Mouse (Mus musculus) midbrain, postnatal 0 days (tissue): ENCODE results near the gene Gm10720. TPM values are rescaled to one million over a fixed set of nuclear protein-coding genes. Genes with fewer than 3 reads are reported as not detected.
A peak's percentile ranks its signal among the peaks of the same experiment; 100 is the strongest.
"Not testable (repeated sequence)": the region's sequence is repeated elsewhere in the genome, so short reads cannot be mapped to it uniquely, and the experiment has no call there.

Source experiments
- ATAC-seq: fragments of 200-750 bp; cut with Nextera tagmentation; 2 replicates; pipeline ENCODE4 v1.8.0; 2017; ENCODE audit warnings: moderate number of reproducible peaks, mild to moderate bottlenecking, moderate TSS enrichment, moderate library complexity; ENCODE audit not compliant: low FRiP score
- DNase-seq: peaks from one replicate; pipeline ENCODE4 v3.0.0-alpha.2; 2015; ENCODE audit warnings: low spot score
- H3K27ac ChIP-seq: fragments of 300-500 bp; sonication (generic); 2 replicates; pipeline ENCODE4 v1.5.1; 2014; ENCODE audit warnings: low read depth, mild to moderate bottlenecking, low read length, mixed read lengths
- H3K27me3 ChIP-seq: fragments of 300-500 bp; sonication (generic); 2 replicates; pipeline ENCODE4 v1.6.1; 2014; ENCODE audit warnings: low read length, control low read depth, mixed read lengths; ENCODE audit not compliant: insufficient read depth
- H3K36me3 ChIP-seq: fragments of 300-500 bp; sonication (generic); 2 replicates; pipeline ENCODE4 v1.6.1; 2014; ENCODE audit warnings: low read length, control low read depth, mixed read lengths; ENCODE audit not compliant: insufficient read depth
- H3K4me1 ChIP-seq: fragments of 300-500 bp; sonication (generic); 2 replicates; pipeline ENCODE4 v1.6.1; 2014; ENCODE audit warnings: mild to moderate bottlenecking, control low read depth, antibody characterized with exemption, low read length, mixed read lengths; ENCODE audit not compliant: insufficient read depth
- H3K4me2 ChIP-seq: fragments of 300-500 bp; sonication (generic); 2 replicates; pipeline ENCODE4 v1.6.1; 2014; ENCODE audit warnings: low read depth, mild to moderate bottlenecking, low read length, mixed read lengths; ENCODE audit not compliant: poor library complexity, severe bottlenecking
- H3K4me3 ChIP-seq: fragments of 300-500 bp; sonication (generic); 2 replicates; pipeline ENCODE4 v1.5.1; 2014; ENCODE audit warnings: low read depth, mild to moderate bottlenecking, low read length, moderate library complexity
- H3K9ac ChIP-seq: fragments of 300-500 bp; sonication (generic); replicated peaks from 2 replicates; pipeline ENCODE4 v1.6.1; 2014; ENCODE audit warnings: mild to moderate bottlenecking, low read length, moderate library complexity, mixed read lengths; ENCODE audit not compliant: poor library complexity, severe bottlenecking
- H3K9me3 ChIP-seq: fragments of 300-500 bp; sonication (generic); 2 replicates; pipeline ENCODE4 v1.6.1; 2016; ENCODE audit warnings: low read length, control low read depth
- WGBS: fragments of 180-500 bp; shearing (Covaris S2); extraction: QIAGEN DNeasy Blood & Tissue Kit; methylation state at CpG from one replicate; pipeline ENCODE4 v1.1.7; 2014; 5-methylcytosine and 5-hydroxymethylcytosine counted together
- polyA plus RNA-seq: library from polyadenylated mRNA; unstranded; fragments of >200 nt; fragmentation: Nextera tagmentation; extraction: Ambion mirVana; gene quantifications from 2 replicates; pipeline ENCODE4 v1.2.1, GENCODE M21; 2015
- total RNA-seq: library from RNA; depleted of rRNA; stranded (reverse); fragments of >200 nt; gene quantifications from 2 replicates; pipeline ENCODE4 v1.2.3, GENCODE M21; 2014

Gm10720 gene
- total and polyA plus RNA-seq, 2 experiments from 2014 or later, result not detected

DNA sequence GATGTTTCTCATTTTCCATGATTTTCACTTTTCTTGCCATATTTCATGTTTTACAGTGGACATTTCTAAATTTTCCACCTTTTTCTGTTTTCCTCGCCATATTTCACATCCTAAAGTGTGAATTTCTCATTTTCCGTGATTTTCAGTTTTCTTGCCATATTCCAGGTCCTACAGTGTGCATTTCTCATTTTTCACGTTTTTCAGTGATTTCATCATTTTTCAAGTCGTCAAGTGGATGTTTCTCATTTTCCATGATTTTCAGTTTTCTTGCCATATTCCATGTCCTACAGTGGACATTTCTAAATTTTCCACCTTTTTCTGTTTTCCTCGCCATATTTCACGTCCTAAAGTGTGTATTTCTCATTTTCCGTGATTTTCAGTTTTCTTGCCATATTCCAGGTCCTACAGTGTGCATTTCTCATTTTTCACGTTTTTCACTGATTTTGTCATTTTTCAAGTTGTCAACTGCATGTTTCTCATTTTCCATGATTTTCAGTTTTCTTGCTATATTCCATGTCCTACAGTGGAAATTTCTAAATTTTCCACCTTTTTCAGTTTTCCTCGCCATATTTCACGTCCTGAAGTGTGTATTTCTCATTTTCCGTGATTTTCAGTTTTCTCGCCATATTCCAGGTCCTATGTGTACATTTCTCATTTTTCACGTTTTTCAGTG lies 8.0 kb downstream of the Gm10720 start, which contains the start of gene Gm10718:
Gm10718 (plus strand) TSS at position 236 of the 673 bp plus-strand sequence.
- 78% methylated on average over 9 of the region's 13 CpGs for WGBS

DNA sequence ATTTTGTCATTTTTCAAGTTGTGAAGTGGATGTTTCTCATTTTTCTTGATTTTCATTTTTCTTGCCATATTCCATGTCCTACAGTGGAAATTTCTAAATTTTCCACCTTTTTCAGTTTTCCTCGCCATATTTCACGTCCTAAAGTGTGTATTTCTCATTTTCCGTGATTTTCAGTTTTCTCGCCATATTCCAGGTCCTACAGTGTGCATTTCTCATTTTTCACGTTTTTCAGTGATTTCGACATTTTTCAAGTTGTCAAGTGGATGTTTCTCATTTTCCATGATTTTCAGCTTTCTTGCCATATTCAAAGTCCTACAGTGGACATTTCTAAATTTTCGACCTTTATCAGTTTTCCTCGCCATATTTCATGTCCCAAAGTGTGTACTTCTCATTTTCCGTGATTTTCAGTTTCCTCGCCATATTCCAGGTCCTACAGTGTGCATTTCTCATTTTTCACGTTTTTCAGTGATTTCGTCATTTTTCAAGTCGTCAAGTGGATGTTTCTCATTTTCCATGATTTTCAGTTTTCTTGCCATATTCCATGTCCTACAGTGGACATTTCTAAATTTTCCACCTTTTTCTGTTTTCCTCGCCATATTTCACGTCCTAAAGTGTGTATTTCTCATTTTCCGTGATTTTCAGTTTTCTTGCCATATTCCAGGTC lies 8.7 kb downstream of the Gm10720 start:
- not testable (repeated sequence) for H3K36me3 ChIP-seq, DNase-seq, H3K4me3 ChIP-seq, H3K27me3 ChIP-seq, H3K4me2 ChIP-seq, ATAC-seq, H3K4me1 ChIP-seq, H3K9ac ChIP-seq, H3K9me3 ChIP-seq, H3K27ac ChIP-seq
- 72% methylated on average over 15 of the region's 16 CpGs for WGBS

More for the DNA sequence above, 8.0 kb downstream of the Gm10720 start, which contains the start of gene Gm10718:
- not testable (repeated sequence) for H3K4me3 ChIP-seq, ATAC-seq, H3K9me3 ChIP-seq, H3K27me3 ChIP-seq, H3K4me1 ChIP-seq, DNase-seq, H3K27ac ChIP-seq, H3K36me3 ChIP-seq, H3K9ac ChIP-seq, H3K4me2 ChIP-seq

DNA sequence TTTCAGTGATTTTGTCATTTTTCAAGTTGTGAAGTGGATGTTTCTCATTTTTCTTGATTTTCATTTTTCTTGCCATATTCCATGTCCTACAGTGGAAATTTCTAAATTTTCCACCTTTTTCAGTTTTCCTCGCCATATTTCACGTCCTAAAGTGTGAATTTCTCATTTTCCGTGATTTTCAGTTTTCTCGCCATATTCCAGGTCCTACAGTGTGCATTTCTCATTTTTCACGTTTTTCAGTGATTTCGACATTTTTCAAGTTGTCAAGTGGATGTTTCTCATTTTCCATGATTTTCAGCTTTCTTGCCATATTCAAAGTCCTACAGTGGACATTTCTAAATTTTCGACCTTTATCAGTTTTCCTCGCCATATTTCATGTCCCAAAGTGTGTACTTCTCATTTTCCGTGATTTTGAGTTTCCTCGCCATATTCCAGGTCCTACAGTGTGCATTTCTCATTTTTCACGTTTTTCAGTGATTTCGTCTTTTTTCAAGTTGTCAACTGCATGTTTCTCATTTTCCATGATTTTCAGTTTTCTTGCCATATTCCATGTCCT lies 9.5 kb downstream of the Gm10720 start, which contains the start of gene Gm10717:
Gm10717 (plus strand) TSS at position 506 of the 556 bp plus-strand sequence.
- H3K27ac ChIP-seq, H3K27me3 ChIP-seq, H3K4me2 ChIP-seq, H3K9ac ChIP-seq, ATAC-seq, H3K36me3 ChIP-seq, H3K4me1 ChIP-seq, H3K9me3 ChIP-seq, DNase-seq, H3K4me3 ChIP-seq: not testable (repeated sequence)
- 77% methylated on average over 12 of the region's 12 CpGs for WGBS

DNA sequence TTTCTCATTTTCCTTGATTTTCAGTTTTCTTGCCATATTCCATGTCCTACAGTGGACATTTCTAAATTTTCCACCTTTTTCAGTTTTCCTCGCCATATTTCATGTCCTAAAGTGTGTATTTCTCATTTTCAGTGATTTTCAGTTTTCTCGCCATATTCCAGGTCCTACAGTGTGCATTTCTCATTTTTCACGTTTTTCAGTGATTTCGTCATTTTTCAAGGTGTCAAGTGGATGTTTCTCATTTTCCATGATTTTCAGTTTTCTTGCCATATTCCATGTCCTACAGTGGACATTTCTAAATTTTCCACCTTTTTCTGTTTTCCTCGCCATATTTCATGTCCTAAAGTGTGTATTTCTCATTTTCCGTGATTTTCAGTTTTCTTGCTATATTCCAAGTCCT lies 10.2 kb downstream of the Gm10720 start:
- H3K27ac ChIP-seq, ATAC-seq, H3K4me2 ChIP-seq, H3K27me3 ChIP-seq, H3K9me3 ChIP-seq, H3K9ac ChIP-seq, DNase-seq, H3K36me3 ChIP-seq, H3K4me1 ChIP-seq, H3K4me3 ChIP-seq: not testable (repeated sequence)
- 65% methylated on average over 4 of the region's 6 CpGs for WGBS

DNA sequence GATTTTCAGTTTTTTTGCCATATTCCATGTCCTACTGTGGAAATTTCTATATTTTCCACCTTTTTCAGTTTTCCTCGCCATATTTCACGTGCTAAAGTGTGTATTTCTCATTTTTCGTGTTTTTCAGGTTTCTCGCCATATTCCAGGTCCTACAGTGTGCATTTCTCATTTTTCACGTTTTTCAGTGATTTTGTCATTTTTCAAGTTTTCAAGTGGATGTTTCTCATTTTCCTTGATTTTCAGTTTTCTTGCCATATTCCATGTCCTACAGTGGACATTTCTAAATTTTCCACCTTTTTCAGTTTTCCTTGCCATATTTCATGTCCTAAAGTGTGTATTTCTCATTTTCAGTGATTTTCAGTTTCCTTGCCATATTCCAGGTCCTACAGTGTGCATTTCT lies 10.7 kb downstream of the Gm10720 start:
- not testable (repeated sequence) for H3K9ac ChIP-seq, H3K36me3 ChIP-seq, H3K4me1 ChIP-seq, H3K9me3 ChIP-seq, H3K27me3 ChIP-seq, DNase-seq, H3K27ac ChIP-seq, ATAC-seq, H3K4me3 ChIP-seq, H3K4me2 ChIP-seq
- 80% methylated on average over 5 of the region's 5 CpGs for WGBS

DNA sequence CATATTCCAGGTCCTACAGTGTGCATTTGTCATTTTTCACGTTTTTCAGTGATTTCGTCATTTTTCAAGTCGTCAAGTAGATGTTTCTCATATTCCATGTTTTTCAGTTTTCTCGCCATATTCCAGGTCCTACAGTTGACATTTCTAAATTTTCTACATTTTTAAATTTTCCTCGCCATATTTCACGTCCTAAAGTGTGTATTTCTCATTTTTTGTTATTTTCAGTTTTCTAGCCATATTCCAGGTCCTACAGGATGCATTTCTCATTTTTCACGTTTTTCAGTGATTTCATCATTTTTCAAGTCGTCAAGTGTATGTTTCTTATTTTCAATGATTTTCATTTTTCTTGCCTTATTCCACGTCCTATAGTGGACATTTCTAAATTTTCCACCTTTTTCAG lies 11.3 kb downstream of the Gm10720 start:
- DNase-seq, H3K27ac ChIP-seq, H3K4me1 ChIP-seq, H3K9ac ChIP-seq, H3K36me3 ChIP-seq, H3K9me3 ChIP-seq, H3K27me3 ChIP-seq, H3K4me3 ChIP-seq, ATAC-seq, H3K4me2 ChIP-seq: not testable (repeated sequence)
- 68% methylated on average over 9 of the region's 9 CpGs for WGBS

DNA sequence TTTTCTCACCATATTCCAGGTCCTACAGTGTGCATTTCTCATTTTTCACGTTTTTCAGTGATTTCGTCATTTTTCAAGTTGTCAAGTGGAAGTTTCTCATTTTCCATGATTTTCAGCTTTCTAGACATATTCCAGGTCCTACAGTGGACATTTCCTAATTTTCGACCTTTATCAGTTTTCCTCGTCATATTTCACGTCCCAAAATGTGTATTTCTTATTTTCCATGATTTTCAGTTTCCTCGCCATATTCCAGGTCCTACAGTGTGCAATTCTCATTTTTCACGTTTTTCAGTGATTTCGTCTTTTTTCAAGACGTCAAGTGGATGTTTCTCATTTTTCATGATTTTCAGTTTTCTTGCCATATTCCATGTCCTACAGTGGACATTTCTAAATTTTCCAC lies 11.7 kb downstream of the Gm10720 start:
- not testable (repeated sequence) for H3K9me3 ChIP-seq, ATAC-seq, H3K27me3 ChIP-seq, H3K36me3 ChIP-seq, H3K27ac ChIP-seq, H3K9ac ChIP-seq, H3K4me1 ChIP-seq, H3K4me2 ChIP-seq, H3K4me3 ChIP-seq
- peak; percentile 64 for DNase-seq
- whole genome bisulfite sequencing, result 78% methylated on average over 9 of the region's 9 CpGs

DNA sequence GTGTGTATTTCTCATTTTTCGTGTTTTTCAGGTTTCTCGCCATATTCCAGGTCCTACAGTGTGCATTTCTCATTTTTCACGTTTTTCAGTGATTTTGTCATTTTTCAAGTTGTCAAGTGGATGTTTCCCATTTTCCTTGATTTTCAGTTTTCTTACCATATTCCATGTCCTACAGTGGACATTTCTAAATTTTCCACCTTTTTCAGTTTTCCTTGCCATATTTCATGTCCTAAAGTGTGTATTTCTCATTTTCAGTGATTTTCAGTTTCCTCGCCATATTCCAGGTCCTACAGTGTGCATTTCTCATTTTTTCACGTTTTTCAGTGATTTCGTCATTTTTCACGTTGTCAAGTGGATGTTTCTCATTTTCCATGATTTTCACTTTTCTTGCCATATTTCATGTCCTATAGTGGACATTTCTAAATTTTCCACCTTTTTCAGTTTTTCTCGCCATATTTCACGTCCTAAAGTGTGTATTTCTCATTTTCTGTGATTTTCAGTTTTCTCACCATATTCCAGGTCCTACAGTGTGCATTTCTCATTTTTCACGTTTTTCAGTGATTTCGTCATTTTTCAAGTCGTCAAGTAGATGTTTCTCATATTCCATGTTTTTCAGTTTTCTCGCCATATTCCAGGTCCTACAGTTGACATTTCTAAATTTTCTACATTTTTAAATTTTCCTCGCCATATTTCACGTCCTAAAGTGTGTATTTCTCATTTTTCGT lies 14.0 kb downstream of the Gm10720 start:
- not testable (repeated sequence) for H3K4me3 ChIP-seq, H3K36me3 ChIP-seq, ATAC-seq, H3K9ac ChIP-seq, H3K27me3 ChIP-seq, H3K4me1 ChIP-seq, H3K9me3 ChIP-seq, H3K27ac ChIP-seq, DNase-seq, H3K4me2 ChIP-seq
- 71% methylated on average over 12 of the region's 16 CpGs for WGBS
